Mouse (Mus musculus) embryonic fibroblast, embryonic 13.5 days (primary cell): ENCODE data around the gene Pi4k2a.

Experiments
- CTCF ChIP-seq: IDR thresholded peaks from 2 replicates; pipeline ENCODE4 v1.5.1; 2011; ENCODE audit warnings: mild to moderate bottlenecking, control low read depth, low read length, moderate library complexity, borderline replicate concordance; ENCODE audit not compliant: insufficient read depth
- POLR2A ChIP-seq: IDR thresholded peaks from 2 replicates; pipeline ENCODE4 v1.6.1; 2011; ENCODE audit warnings: low read depth, mild to moderate bottlenecking, control low read depth, low read length, moderate library complexity

GRCm38 (mm10) chr19:42167489-42167888 is 77.2 kb downstream of the Pi4k2a start:
- no peak for TF ChIP-seq CTCF
- TF ChIP-seq POLR2A = no peak
